Mouse (Mus musculus): ENCODE results near the gene Trcg1. TPM values are rescaled to one million over a fixed set of nuclear protein-coding genes. Genes with fewer than 3 reads are reported as not detected.

The Trcg1 gene
- polyA plus RNA-seq (2012; rRNA removed), result not detected in 2 replicates

DNA sequence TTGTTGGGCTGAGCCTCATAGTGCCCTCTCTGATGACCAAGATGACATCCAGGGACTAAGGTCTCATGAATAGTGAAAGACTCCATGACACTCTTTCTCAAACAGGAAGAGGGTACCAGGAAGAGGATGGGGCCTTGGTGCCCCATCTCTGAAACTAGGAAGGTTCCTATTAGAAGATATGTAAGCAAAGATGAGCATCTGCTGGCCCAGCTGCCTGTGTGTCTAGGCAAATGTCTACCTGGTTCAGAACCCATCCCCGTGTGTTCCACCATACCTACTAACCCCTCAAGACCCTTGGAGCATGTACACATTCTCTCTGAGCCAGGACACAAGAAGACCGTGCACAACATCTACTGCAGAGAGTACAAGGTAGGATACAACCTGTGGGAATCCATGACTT is at the start of gene Trcg1:
Trcg1 (plus strand) TSS at position 301 of the 400 bp plus-strand sequence.

DNA sequence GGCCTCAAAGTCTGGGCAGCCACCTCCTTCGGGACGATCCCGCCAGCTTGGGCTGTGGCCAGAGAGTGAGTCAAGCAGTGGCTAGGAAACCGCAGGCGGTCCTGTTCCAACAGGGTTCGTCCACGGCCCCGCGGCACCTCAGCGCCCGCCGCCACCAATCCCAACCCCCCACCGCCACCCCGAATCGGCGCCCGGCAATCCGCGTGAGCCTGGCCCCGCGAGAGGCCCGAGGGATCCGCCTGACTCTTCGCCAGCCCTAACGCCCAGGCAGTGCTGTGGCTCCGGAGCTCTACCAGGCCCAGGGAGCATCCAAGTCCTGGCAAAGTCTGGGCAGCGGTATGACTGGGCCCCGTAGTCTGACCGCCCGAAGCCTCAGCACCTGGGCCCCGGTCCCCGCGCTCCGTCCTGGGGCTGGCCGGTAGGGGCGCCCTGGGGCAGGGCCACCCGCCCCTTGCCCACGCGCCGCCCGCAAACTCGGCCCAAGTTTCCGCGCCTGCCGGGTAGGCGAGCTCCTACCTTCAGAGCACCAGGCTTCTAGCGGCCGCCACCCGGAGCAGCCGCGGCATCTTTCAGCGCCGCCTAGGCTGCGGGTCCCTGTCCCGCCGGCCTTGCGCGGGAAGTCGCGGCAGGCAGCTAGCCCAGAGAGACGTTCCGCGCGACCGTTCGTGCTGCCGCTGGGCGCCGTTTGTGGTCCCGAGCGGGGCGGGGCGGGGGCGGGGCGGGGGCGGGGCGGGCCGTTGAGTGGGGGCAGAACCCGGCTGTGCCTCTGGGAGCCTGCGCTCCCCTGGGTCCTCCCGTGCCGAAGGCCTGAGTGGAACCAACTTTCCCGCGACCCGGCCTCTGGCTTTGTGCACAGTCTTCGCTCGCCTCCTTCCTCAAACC is 25.8 kb downstream of the Trcg1 start, which contains the start of gene 1700017B05Rik:
1700017B05Rik (minus strand) TSS at position 700 of the 882 bp plus-strand sequence.

Other genes with a start within 250 kb of the Trcg1 start
- 39.2 and 39.8 TPM in 2 replicates for gene Ptpn9, start 241.6 kb upstream of the Trcg1 start, polyA plus RNA-seq (2012; rRNA removed)
- 64.2 and 70.6 TPM in 2 replicates for gene Sin3a, start 164.5 kb upstream of the Trcg1 start, polyA plus RNA-seq (2012; rRNA removed)
- 173 and 203 TPM in 2 replicates for gene Man2c1, start 105.9 kb upstream of the Trcg1 start, polyA plus RNA-seq (2012; rRNA removed)
- gene Neil1, start 88.3 kb upstream of the Trcg1 start, polyA plus RNA-seq (2012; rRNA removed), result 13.5 and 13.6 TPM in 2 replicates
- 235 and 255 TPM in 2 replicates for gene Commd4, start 78.2 kb upstream of the Trcg1 start, polyA plus RNA-seq (2012; rRNA removed)
- gene 1700017B05Rik, start 26.1 kb downstream of the Trcg1 start, polyA plus RNA-seq (2012; rRNA removed), result 3.3 and 4.1 TPM in 2 replicates
- gene Ppcdc, start 203.6 kb downstream of the Trcg1 start, polyA plus RNA-seq (2012; rRNA removed), result 17.6 and 19.2 TPM in 2 replicates
- 158 and 168 TPM in 2 replicates for gene Scamp5, start 231.5 kb downstream of the Trcg1 start, polyA plus RNA-seq (2012; rRNA removed)

All from central nervous system, embryonic 14 days (tissue).